Mouse (Mus musculus): ENCODE measurements at regions not wholly inside any gene's neighbourhood (a gene's known extent, or its start where the extent isn't known, plus 50 kb on each side); places are given as distances from the start of the nearest gene placed in this dataset.

DNA sequence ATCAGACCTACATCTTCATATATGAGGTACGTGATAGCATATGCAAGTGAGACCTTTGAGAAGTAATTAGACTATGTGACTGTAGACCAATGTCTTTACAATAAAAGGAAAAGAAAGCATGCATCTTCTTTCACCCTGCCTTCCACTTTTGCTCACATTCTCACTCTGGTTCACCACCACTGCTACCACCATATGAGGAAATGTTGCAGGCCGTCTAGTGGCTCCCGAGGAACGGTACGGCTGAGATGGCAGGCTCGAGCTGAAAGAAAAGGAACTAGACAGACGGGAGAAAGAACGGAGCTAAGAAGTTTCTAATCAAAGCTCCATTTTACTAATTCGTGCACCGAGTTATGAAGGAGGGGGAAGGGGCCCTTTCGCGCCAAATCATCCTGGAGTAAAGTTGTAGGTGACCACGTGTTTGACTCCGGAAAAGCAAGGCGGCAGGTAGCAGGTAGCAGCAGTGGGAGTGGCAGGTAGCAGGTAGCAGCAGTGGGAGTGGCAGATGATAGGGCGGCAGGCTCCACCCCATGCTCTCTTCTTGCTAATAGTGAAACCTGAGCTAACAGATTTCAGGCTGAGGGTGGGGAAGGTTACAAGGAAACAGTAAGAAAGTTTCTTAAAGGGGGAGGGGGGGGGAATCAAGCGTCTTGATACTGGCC, 125.9 kb upstream of the Gm34302 start:
- TF ChIP-seq POLR2A (IDR thresholded peaks at IDR 0.05; ENCODE audit: low read depth, low read length) (no peak), CTCF (conservative IDR thresholded peaks at IDR 0.05; ENCODE audit: insufficient read depth, insufficient read length, low read depth, low read length) (no peak)

Data from kidney, adult 2 months (tissue).